Mouse (Mus musculus): ENCODE data around the gene Zfp385a. TPM values are rescaled to one million over a fixed set of nuclear protein-coding genes. Genes with fewer than 3 reads are reported as not detected.
"Not testable (repeated sequence)": the region's sequence is repeated elsewhere in the genome, so short reads cannot be mapped to it uniquely, and the experiment has no call there.

Gene Zfp385a
- total and polyA plus RNA-seq, 2 experiments: 0.92 to 14.9 TPM

GRCm38 (mm10) chr15:103280817-103281464 lies 59.0 kb downstream of the Zfp385a start:
- Histone ChIP-seq H3K27ac (replicated peaks; ENCODE audit: insufficient read depth, low read depth, low read length) (peak overlapping the region; percentile 83), H3K9ac (ENCODE audit: low read depth, low read length) (peak overlapping the region; percentile 44), H3K27me3 (ENCODE audit: control insufficient read depth, insufficient read depth, low read length) (no peaks in the 10 kb centered on the region), H3K4me1 (ENCODE audit: control insufficient read depth, insufficient read depth, low read length) (peaks cover 32% of the 10 kb centered on the region), H3K4me3 (ENCODE audit: insufficient read depth, low read depth, low read length) (no peak overlapping the region), H3K79me2 (ENCODE audit: control insufficient read depth, insufficient read depth, low read length) (peaks cover 21% of the 10 kb centered on the region; the same call in 1 of the 2 replicates), H3K36me3 (ENCODE audit: control insufficient read depth, insufficient read depth, low read length) (no peaks in the 10 kb centered on the region)
- peak; percentile 95 for DNase-seq (ENCODE audit: extremely low read depth, low read depth, low spot score)
- TF ChIP-seq POLR2A (IDR thresholded peaks at IDR 0.05; ENCODE audit: extremely low read depth, insufficient read depth, low read length) (no peak), CTCF (IDR thresholded peaks at IDR 0.05; ENCODE audit: low read depth, low read length) (peak; percentile 55; the same call in 1 of the 2 replicates)
- WGBS: 13% methylated on average over 3 of the region's 3 CpGs

- no peaks in the 10 kb centered on the region for H3K27me3 ChIP-seq (ENCODE audit: control insufficient read depth, insufficient read depth, low read length)
- peak overlapping the region; percentile 88 for H3K27ac ChIP-seq (replicated peaks; ENCODE audit: insufficient read depth, low read depth, low read length)
- H3K4me3 ChIP-seq (ENCODE audit: insufficient read depth, low read depth, low read length): no peak overlapping the region
- 65% methylated on average over 3 of the region's 3 CpGs for WGBS
- TF ChIP-seq CTCF (IDR thresholded peaks at IDR 0.05; ENCODE audit: low read depth, low read length) (0 out of 2 replicates have a peak, but pooled peaks have one; percentile 9), POLR2A (IDR thresholded peaks at IDR 0.05; ENCODE audit: extremely low read depth, insufficient read depth, low read length) (no peak)
- peaks cover 23% of the 10 kb centered on the region for H3K4me1 ChIP-seq (ENCODE audit: control insufficient read depth, insufficient read depth, low read length)
- H3K79me2 ChIP-seq (ENCODE audit: control insufficient read depth, insufficient read depth, low read length): peaks cover 21% of the 10 kb centered on the region; the same call in 1 of the 2 replicates
- H3K9ac ChIP-seq (ENCODE audit: low read depth, low read length): no peak overlapping the region
- no peaks in the 10 kb centered on the region for H3K36me3 ChIP-seq (ENCODE audit: control insufficient read depth, insufficient read depth, low read length)
- peak; percentile 40 for DNase-seq (ENCODE audit: extremely low read depth, low read depth, low spot score)
Measured at GRCm38 (mm10) chr15:103279750-103280149, 60.1 kb downstream of the Zfp385a start.

GRCm38 (mm10) chr15:103277949-103278348 lies 61.9 kb downstream of the Zfp385a start:
- Histone ChIP-seq H3K9ac (ENCODE audit: low read depth, low read length) (no peak overlapping the region), H3K4me3 (ENCODE audit: insufficient read depth, low read depth, low read length) (no peak overlapping the region), H3K79me2 (ENCODE audit: control insufficient read depth, insufficient read depth, low read length) (peaks cover 25% of the 10 kb centered on the region; the same call in 1 of the 2 replicates), H3K4me1 (ENCODE audit: control insufficient read depth, insufficient read depth, low read length) (peaks cover 25% of the 10 kb centered on the region), H3K36me3 (ENCODE audit: control insufficient read depth, insufficient read depth, low read length) (no peaks in the 10 kb centered on the region), H3K27ac (replicated peaks; ENCODE audit: insufficient read depth, low read depth, low read length) (no peak overlapping the region), H3K27me3 (ENCODE audit: control insufficient read depth, insufficient read depth, low read length) (no peaks in the 10 kb centered on the region)
- DNase-seq (ENCODE audit: extremely low read depth, low read depth, low spot score): no peak
- 62% methylated on average over 7 of the region's 7 CpGs for whole genome bisulfite sequencing
- no peak for TF ChIP-seq CTCF (IDR thresholded peaks at IDR 0.05; ENCODE audit: low read depth, low read length)
- TF ChIP-seq POLR2A (IDR thresholded peaks at IDR 0.05; ENCODE audit: extremely low read depth, insufficient read depth, low read length): no peak

GRCm38 (mm10) chr15:103275943-103276342 lies 64.0 kb downstream of the Zfp385a start:
- not testable (repeated sequence) for H3K4me3 ChIP-seq (ENCODE audit: insufficient read depth, low read depth, low read length); H3K27me3 ChIP-seq (ENCODE audit: control insufficient read depth, insufficient read depth, low read length); H3K9ac ChIP-seq (ENCODE audit: low read depth, low read length); DNase-seq (ENCODE audit: extremely low read depth, low read depth, low spot score); H3K27ac ChIP-seq (replicated peaks; ENCODE audit: insufficient read depth, low read depth, low read length); H3K36me3 ChIP-seq (ENCODE audit: control insufficient read depth, insufficient read depth, low read length)
- 92% methylated on average over 3 of the region's 3 CpGs for WGBS
- H3K79me2 ChIP-seq (ENCODE audit: control insufficient read depth, insufficient read depth, low read length): peaks cover 25% of the 10 kb centered on the region; the same call in 1 of the 2 replicates
- H3K4me1 ChIP-seq (ENCODE audit: control insufficient read depth, insufficient read depth, low read length): peaks cover 20% of the 10 kb centered on the region

GRCm38 (mm10) chr15:103272419-103273279 lies 67.2 kb downstream of the Zfp385a start, which contains the start of gene Copz1:
Copz1 (plus strand) TSS chr15:103272714.
- Histone ChIP-seq H3K9ac (ENCODE audit: low read depth, low read length) (peak within 1 kb of the TSS; percentile 80), H3K4me1 (ENCODE audit: control insufficient read depth, insufficient read depth, low read length) (peaks cover 10% of the 10 kb centered on the region), H3K27me3 (ENCODE audit: control insufficient read depth, insufficient read depth, low read length) (no peaks in the 10 kb centered on the region), H3K79me2 (ENCODE audit: control insufficient read depth, insufficient read depth, low read length) (peaks cover 13% of the 10 kb centered on the region; the same call in 1 of the 2 replicates), H3K27ac (replicated peaks; ENCODE audit: insufficient read depth, low read depth, low read length) (peak within 1 kb of the TSS; percentile 22), H3K36me3 (ENCODE audit: control insufficient read depth, insufficient read depth, low read length) (no peaks in the 10 kb centered on the region), H3K4me3 (ENCODE audit: insufficient read depth, low read depth, low read length) (peak within 1 kb of the TSS; percentile 74)
- under 1% methylated on average over 38 of the region's 38 CpGs for WGBS
- peak; percentile 99 for DNase-seq (ENCODE audit: extremely low read depth, low read depth, low spot score)
- TF ChIP-seq POLR2A (IDR thresholded peaks at IDR 0.05; ENCODE audit: extremely low read depth, insufficient read depth, low read length) (peak; percentile 90), CTCF (IDR thresholded peaks at IDR 0.05; ENCODE audit: low read depth, low read length) (no peak)
